Comparison of ENCODE assay signal across 31 mouse cellular contexts in the genomic region with DNA sequence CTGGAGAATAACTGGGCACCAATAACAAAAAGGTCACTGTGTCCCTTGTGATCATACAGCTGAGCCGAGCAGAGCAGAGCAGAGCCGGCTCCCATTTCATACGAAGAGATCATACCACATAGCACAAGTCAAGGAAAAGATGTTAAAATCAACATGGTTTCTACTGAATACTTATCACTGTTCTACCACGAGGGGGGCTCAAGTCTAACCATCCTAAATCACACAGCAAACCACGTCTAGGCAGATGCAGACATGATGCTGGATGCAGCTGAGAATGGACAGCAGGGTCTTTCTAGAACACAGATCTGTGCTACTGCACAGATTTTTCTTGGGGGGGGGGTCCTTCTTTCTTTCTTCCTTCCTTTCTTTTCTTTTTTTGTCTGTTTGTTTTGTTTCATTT.
"Had no signal": no experiment of that assay in that cellular context is flagged by ENCODE, and none has a peak within 500 bp of the region (broad histone marks: within the 10 kb centered on the region; RNA-seq: fewer than 3 reads in every experiment).

No protein-coding gene starts in this region.

- H3K4me2 ChIP-seq: limb, embryonic 12.5 days; limb, embryonic 13.5 days; limb, embryonic 15.5 days; liver, embryonic 11.5 days; liver, embryonic 12.5 days; liver, embryonic 13.5 days; liver, embryonic 15.5 days; lung, embryonic 14.5 days; lung, embryonic 15.5 days; midbrain, embryonic 11.5 days; midbrain, embryonic 12.5 days; midbrain, embryonic 13.5 days; midbrain, embryonic 15.5 days; neural tube, embryonic 12.5 days; neural tube, embryonic 13.5 days had no signal

- H3K27me3 ChIP-seq: limb, embryonic 12.5 days; limb, embryonic 13.5 days; limb, embryonic 15.5 days; liver, embryonic 12.5 days; liver, embryonic 13.5 days; liver, embryonic 15.5 days; lung, embryonic 15.5 days; megakaryocyte, embryonic 14.5 days; midbrain, embryonic 12.5 days; midbrain, embryonic 13.5 days; midbrain, embryonic 15.5 days; neural tube, embryonic 12.5 days; neural tube, embryonic 13.5 days had no signal

- ATAC-seq: liver, embryonic 12.5 days; lung, postnatal 0 days; midbrain, embryonic 13.5 days; midbrain, embryonic 15.5 days; midbrain, embryonic 16.5 days had no signal

- H3K4me1 ChIP-seq: liver, embryonic 13.5 days; liver, embryonic 15.5 days; lung, embryonic 15.5 days; midbrain, embryonic 15.5 days had no signal

- DNase-seq: left cerebral cortex, postnatal 4 days; liver, embryonic 13.5 days; lung, adult 18-20 months; lung, adult 2 months; lung, embryonic 14.5 days; lung, postnatal 10 days; lung, postnatal 14 days; lung, postnatal 36 days; lung, postnatal 4 days; midbrain, embryonic 14.5 days had no signal

- H3K9me3 ChIP-seq: limb, embryonic 10.5 days; limb, embryonic 12.5 days; limb, embryonic 13.5 days; limb, embryonic 15.5 days; liver, embryonic 12.5 days; liver, embryonic 13.5 days; liver, embryonic 15.5 days; lung, embryonic 15.5 days; midbrain, embryonic 10.5 days; midbrain, embryonic 12.5 days; midbrain, embryonic 13.5 days; midbrain, embryonic 15.5 days; neural tube, embryonic 12.5 days; neural tube, embryonic 13.5 days had no signal

- H3K4me3 ChIP-seq: limb, embryonic 10.5 days; limb, embryonic 12.5 days; limb, embryonic 13.5 days; limb, embryonic 15.5 days; liver, embryonic 12.5 days; liver, embryonic 13.5 days; liver, embryonic 15.5 days; lung, embryonic 15.5 days; megakaryocyte, embryonic 14.5 days; midbrain, embryonic 10.5 days; midbrain, embryonic 12.5 days; midbrain, embryonic 13.5 days; midbrain, embryonic 15.5 days; myocyte; neural tube, embryonic 12.5 days; neural tube, embryonic 13.5 days had no signal

- H3K27ac ChIP-seq: limb, embryonic 10.5 days; limb, embryonic 12.5 days; limb, embryonic 13.5 days; limb, embryonic 15.5 days; liver, embryonic 12.5 days; liver, embryonic 13.5 days; liver, embryonic 14.5 days; liver, embryonic 15.5 days; lung, embryonic 15.5 days; macrophage; midbrain, embryonic 10.5 days; midbrain, embryonic 12.5 days; midbrain, embryonic 13.5 days; midbrain, embryonic 15.5 days; neural tube, embryonic 12.5 days; neural tube, embryonic 13.5 days had no signal

- H3K9ac ChIP-seq: limb, embryonic 12.5 days; limb, embryonic 13.5 days; limb, embryonic 15.5 days; liver, embryonic 12.5 days; liver, embryonic 13.5 days; liver, embryonic 14.5 days; liver, embryonic 15.5 days; lung, embryonic 14.5 days; lung, embryonic 15.5 days; midbrain, embryonic 12.5 days; midbrain, embryonic 13.5 days; midbrain, embryonic 15.5 days; neural tube, embryonic 12.5 days; neural tube, embryonic 13.5 days had no signal

- H3K36me3 ChIP-seq: liver, embryonic 15.5 days; midbrain, embryonic 12.5 days; midbrain, embryonic 13.5 days; midbrain, embryonic 15.5 days; neural tube, embryonic 13.5 days had no signal
